Mouse (Mus musculus): ENCODE measurements at regions not wholly inside any gene's neighbourhood (a gene's known extent, or its start where the extent isn't known, plus 50 kb on each side); places are given as distances from the start of the nearest gene placed in this dataset.
"Not testable (repeated sequence)": the region's sequence is repeated elsewhere in the genome, so short reads cannot be mapped to it uniquely, and the experiment has no call there.

- no peak for DNase-seq (ENCODE audit: low spot score in 2 of 2)
Measured at GRCm38 (mm10) chr6:41225382-41225781, 76.7 kb upstream of the Try4 start.

GRCm38 (mm10) chr6:41218415-41218814 is 83.7 kb upstream of the Try4 start:
- no peak for DNase-seq (ENCODE audit: low spot score in 2 of 2)

GRCm38 (mm10) chr6:41215857-41216256 is 86.2 kb upstream of the Try4 start:
- no peak for DNase-seq (ENCODE audit: low spot score in 2 of 2)

GRCm38 (mm10) chr6:41205864-41206263 is 96.2 kb upstream of the Try4 start:
- no peak for DNase-seq (ENCODE audit: low spot score in 2 of 2)

GRCm38 (mm10) chr6:41202882-41203281 is 99.2 kb upstream of the Try4 start:
- no peak for DNase-seq (ENCODE audit: low spot score in 2 of 2)

- no peak for DNase-seq (ENCODE audit: low spot score in 2 of 2)
Measured at GRCm38 (mm10) chr6:41202302-41202701, 99.8 kb upstream of the Try4 start.

- no peak for DNase-seq (ENCODE audit: low spot score in 2 of 2)
Measured at GRCm38 (mm10) chr6:41194464-41194863, 107.6 kb upstream of the Try4 start.

- DNase-seq (ENCODE audit: low spot score in 2 of 2): no peak
Measured at GRCm38 (mm10) chr6:41191734-41192326, 110.2 kb upstream of the Try4 start.

- no peak for DNase-seq (ENCODE audit: low spot score in 2 of 2)
Measured at GRCm38 (mm10) chr6:41188910-41189309, 113.2 kb upstream of the Try4 start.

GRCm38 (mm10) chr6:41187966-41188365 is 114.1 kb upstream of the Try4 start:
- no peak for DNase-seq (ENCODE audit: low spot score in 2 of 2)

GRCm38 (mm10) chr6:41178896-41179295 is 123.2 kb upstream of the Try4 start:
- no peak for DNase-seq (ENCODE audit: low spot score in 2 of 2)

- DNase-seq (ENCODE audit: low spot score in 2 of 2): no peak
Measured at GRCm38 (mm10) chr6:41178019-41178418, 124.0 kb upstream of the Try4 start.

GRCm38 (mm10) chr6:41177152-41177551 is 124.9 kb upstream of the Try4 start:
- DNase-seq (ENCODE audit: low spot score in 2 of 2): no peak

GRCm38 (mm10) chr6:41176034-41176433 is 126.0 kb upstream of the Try4 start:
- DNase-seq (ENCODE audit: low spot score in 2 of 2): no peak

- no peak for DNase-seq (ENCODE audit: low spot score in 2 of 2)
Measured at GRCm38 (mm10) chr6:41163491-41163890, 128.2 kb upstream of the 2210010C04Rik start.

- DNase-seq (ENCODE audit: low spot score in 2 of 2): no peak
Measured at GRCm38 (mm10) chr6:41161693-41162092, 126.4 kb upstream of the 2210010C04Rik start.

- DNase-seq (ENCODE audit: low spot score in 2 of 2): no peak
Measured at GRCm38 (mm10) chr6:41152101-41152500, 116.8 kb upstream of the 2210010C04Rik start.

- no peak for DNase-seq (ENCODE audit: low spot score in 2 of 2)
Measured at GRCm38 (mm10) chr6:41151542-41151941, 116.2 kb upstream of the 2210010C04Rik start.

GRCm38 (mm10) chr6:41140916-41141315 is 105.6 kb upstream of the 2210010C04Rik start:
- no peak for DNase-seq (ENCODE audit: low spot score in 2 of 2)

GRCm38 (mm10) chr6:41137401-41137777 is 102.1 kb upstream of the 2210010C04Rik start:
- not testable (repeated sequence) for DNase-seq (ENCODE audit: low spot score in 2 of 2)

- peak; percentile 20 for DNase-seq (ENCODE audit: low spot score in 2 of 2)
Measured at GRCm38 (mm10) chr6:41136717-41137400, 101.5 kb upstream of the 2210010C04Rik start.

- DNase-seq (ENCODE audit: low spot score in 2 of 2): no peak
Measured at GRCm38 (mm10) chr6:41135160-41135559, 99.9 kb upstream of the 2210010C04Rik start.

- DNase-seq (ENCODE audit: low spot score in 2 of 2): no peak
Measured at GRCm38 (mm10) chr6:41129906-41130305, 94.6 kb upstream of the 2210010C04Rik start.

- DNase-seq (ENCODE audit: low spot score in 2 of 2): no peak
Measured at GRCm38 (mm10) chr6:41127816-41128215, 92.5 kb upstream of the 2210010C04Rik start.
